Mouse (Mus musculus): ENCODE measurements around the gene Swi5. TPM values are rescaled to one million over a fixed set of nuclear protein-coding genes. Genes with fewer than 3 reads are reported as not detected.
"Not testable (repeated sequence)": the region's sequence is repeated elsewhere in the genome, so short reads cannot be mapped to it uniquely, and the experiment has no call there.

The Swi5 gene
- total RNA-seq, 2 experiments from 2014 or later: 237 to 239 TPM

GRCm38 (mm10) chr2:32311443-32312317 is 23.8 kb upstream of the Swi5 start:
- DNase-seq (ENCODE audit: low spot score in 2 of 2): no peak

- no peak for DNase-seq (ENCODE audit: low spot score in 2 of 2)
Observed at GRCm38 (mm10) chr2:32310096-32310845, 22.4 kb upstream of the Swi5 start.

DNA sequence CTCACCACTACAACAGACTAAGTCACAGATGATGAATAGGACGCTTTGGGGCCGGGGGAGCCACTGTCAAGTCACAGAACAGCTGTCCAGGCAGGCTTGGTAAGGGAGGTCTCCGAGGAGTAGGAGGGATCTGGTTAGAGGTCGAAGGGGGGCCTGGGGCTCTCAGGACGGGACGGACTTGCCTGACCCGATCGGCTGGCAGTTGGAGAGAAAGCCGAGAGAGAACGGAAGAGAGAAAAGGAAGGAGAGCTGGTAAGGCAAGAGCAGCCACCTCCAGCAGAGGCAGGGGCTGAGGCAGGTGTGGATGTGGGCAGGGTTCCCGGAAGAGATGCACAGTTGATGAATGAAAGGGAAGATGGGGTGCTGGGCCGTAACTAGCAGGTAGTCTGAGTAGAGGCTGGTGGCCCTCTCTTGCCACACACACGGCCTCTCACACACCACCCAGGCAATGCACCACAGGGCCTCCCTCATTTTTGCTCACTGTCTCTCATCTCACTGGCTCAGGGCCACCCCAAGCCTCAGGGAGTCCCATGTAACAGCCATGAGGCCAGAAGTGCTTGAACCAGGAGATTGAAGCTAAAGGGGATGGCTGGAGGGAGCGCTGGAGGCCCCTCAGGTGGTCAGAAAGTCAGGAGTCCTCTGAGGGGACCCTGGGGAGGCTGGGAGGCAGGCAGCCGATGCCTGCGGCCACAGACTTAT is 21.1 kb upstream of the Swi5 start:
- DNase-seq (ENCODE audit: low spot score in 2 of 2): peak in 1 of 2 experiments; percentile 23

GRCm38 (mm10) chr2:32307941-32308760 is 20.3 kb upstream of the Swi5 start:
- peak; percentile 74 to 76 for DNase-seq (ENCODE audit: low spot score in 2 of 2)

- no peak for DNase-seq (ENCODE audit: low spot score in 2 of 2)
Observed at GRCm38 (mm10) chr2:32307247-32307798, 19.4 kb upstream of the Swi5 start.

DNA sequence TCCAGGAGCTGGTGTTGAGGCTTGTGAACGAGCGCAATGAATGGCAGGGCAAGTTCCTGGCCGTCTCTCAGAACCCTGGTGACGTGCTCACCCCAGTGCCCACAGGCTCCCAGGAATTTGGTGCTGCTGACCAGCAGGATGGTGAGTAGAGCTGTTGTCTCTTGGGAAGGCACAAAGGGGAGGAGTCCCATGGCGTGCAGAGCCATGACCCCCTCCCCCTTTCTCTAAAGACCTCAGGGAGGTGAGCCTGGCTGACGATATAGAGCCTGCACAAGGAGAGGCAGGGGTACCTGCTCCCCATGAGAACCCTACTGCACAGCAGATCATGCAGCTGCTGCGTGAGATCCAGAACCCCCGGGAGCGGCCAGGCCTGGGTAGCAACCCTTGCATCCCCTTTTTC is 18.3 kb upstream of the Swi5 start:
- DNase-seq (ENCODE audit: low spot score in 2 of 2): no peak

- DNase-seq (ENCODE audit: low spot score in 2 of 2): no peak
Observed at GRCm38 (mm10) chr2:32305668-32306067, 17.8 kb upstream of the Swi5 start.

- peak; percentile 58 to 62 for DNase-seq (ENCODE audit: low spot score in 2 of 2)
Observed at GRCm38 (mm10) chr2:32304145-32304832, 16.4 kb upstream of the Swi5 start.

- DNase-seq (ENCODE audit: low spot score in 2 of 2): peak in 1 of 2 experiments; percentile 17
Observed at GRCm38 (mm10) chr2:32302952-32303351, 15.1 kb upstream of the Swi5 start.

DNA sequence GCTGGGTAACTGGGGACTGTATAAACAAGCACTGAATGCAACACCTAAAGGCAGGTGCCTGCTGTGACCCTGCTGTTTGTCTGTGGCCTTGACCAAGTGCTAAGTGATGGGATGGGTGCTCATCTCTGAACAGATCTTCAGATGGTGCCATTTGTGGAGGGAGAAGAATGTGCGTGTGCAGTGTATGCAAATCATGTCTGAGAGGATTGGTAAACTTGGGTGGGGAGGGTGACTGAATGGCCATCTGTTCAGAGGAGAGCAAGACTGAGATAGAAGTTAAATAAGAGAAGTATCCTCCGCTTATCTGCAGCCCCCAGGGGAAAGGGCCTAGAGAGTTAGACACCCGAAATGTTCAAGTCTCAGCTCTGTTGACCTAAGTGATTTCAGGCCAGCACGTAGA is 11.6 kb upstream of the Swi5 start:
- DNase-seq (ENCODE audit: low spot score in 2 of 2): peak in 1 of 2 experiments; percentile 17

DNA sequence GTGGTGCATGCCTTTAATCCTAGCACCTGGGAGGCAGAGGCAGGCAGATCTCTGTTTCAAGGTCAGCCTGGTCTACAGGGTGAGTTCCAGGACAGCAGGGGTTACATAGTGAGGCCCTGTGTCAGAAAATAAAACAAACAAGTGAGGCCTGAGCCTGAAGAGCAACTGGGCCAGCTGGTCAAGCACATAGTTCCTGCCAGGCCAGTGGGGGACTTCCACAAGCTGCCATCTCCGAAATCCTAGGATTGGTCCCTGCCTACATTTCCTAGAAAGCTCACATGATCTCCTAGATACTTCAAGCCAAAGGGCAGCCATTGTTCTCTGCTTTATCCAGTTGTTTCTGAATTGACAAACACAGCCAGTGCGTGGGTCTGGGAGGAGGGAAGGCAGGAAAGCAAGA is 8.0 kb upstream of the Swi5 start:
- DNase-seq (ENCODE audit: low spot score in 2 of 2): not testable (repeated sequence)

DNA sequence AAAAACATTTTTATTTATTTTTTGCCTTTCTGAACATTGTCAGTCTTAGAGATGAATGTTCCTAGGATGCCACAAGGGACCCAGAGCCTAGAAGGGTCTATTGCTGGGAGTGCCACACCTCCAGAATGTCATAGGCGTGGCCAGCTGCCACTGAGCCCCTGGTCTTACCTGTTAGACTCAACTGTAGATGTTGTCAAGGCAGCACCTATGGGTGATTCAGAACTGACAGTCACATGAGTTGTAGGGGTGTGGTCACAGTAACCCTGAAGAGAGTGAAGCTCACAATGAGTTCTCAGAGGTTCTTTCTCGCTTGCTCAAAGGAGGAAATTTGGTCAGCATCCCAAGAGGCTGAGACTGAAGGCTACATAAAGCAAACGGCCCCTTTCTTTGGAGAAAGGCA is 7.4 kb upstream of the Swi5 start:
- no peak for DNase-seq (ENCODE audit: low spot score in 2 of 2)

DNA sequence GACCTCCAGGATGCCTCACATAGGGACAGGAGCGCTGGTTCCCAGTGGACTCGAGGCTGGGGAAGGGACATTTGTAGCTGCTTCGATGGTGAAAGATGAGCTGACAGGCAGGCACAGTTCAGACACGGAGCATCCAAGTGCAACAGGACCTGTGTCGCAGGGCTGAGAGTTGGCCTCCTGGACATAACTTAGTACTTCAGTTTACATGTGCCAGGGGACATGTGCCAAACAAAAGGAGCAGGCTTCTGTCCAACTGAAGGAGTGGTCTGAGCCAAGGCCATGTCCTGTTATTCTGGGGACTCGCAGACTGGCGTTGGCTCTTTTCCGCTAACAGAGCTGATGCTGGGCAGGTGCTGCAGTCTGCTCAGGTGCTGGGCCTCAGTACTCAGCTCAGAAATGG is 6.5 kb upstream of the Swi5 start:
- DNase-seq (ENCODE audit: low spot score in 2 of 2): no peak

- DNase-seq (ENCODE audit: low spot score in 2 of 2): no peak
Observed at GRCm38 (mm10) chr2:32289578-32289977, 1.7 kb upstream of the Swi5 start.

DNA sequence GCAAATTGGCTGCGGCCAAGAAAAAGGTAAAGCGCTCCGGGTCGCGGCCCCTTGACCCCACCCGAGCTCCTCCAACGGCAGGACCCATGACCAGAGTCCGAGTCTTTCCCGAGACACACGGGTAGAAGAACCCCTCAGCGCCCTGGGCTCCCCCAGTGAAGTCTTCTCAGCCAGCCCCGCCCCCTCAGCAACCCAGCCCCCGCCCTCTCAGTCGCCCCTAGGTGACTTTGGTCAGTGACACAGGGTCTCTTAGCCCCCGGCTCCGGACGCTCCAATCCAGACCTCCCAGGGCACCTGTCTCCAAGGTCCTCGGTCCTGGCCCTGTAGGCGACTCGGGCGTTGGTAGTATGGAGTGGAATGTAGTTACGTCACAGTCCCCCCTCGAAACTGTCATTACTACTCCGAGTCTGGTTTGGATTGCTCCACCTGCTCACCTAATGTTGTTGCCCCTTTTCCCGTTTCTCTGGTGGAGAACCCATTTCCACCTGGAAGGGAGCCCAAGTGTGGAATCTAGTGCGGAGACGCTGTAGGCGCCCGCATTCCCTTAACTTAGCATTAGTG is 576 bp upstream of the Swi5 start:
- no peak for DNase-seq (ENCODE audit: low spot score in 2 of 2)

DNA sequence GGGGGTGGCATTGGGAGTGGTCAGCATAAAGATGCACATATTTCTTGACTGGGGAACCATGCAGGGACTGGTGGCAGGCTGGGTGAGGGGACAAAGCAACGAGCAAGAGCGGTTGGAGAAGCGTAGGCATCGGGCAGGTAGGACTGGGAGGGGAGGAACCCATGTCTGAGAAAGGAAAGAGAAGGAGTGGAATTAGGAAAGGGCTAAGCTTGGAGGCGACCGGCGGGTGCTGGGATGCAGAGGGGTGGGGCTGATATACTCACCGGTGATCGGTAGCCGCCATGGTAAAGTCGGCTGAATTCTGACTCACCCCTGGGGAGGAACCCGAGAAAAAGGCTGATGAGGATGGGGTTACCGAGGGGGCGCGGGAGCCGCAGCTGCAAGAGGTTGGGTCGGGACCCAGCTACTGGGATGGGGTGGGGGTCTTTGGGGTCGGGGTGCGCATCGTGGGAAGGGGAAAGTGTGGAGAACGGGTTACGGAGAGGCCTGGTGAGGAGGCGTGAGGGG is 488 bp downstream of the Swi5 start, which contains the start of gene Golga2:
Golga2 (plus strand) TSS at position 51 of the 507 bp plus-strand sequence.
- DNase-seq (ENCODE audit: low spot score in 2 of 2): no peak

GRCm38 (mm10) chr2:32283986-32284385 is 3.9 kb downstream of the Swi5 start:
- no peak for DNase-seq (ENCODE audit: low spot score in 2 of 2)

- DNase-seq (ENCODE audit: low spot score in 2 of 2): peak; percentile 38 to 42
Observed at GRCm38 (mm10) chr2:32282727-32283126, 5.1 kb downstream of the Swi5 start.

- no peak for DNase-seq (ENCODE audit: low spot score in 2 of 2)
Observed at GRCm38 (mm10) chr2:32282289-32282688, 5.6 kb downstream of the Swi5 start.

All from layer of hippocampus, postnatal 10 days (tissue).